Mouse (Mus musculus) megakaryocyte-erythroid progenitor cell, adult 5 weeks (primary cell): Measurements from ENCODE around the gene Pla2g16. TPM values are rescaled to one million over a fixed set of nuclear protein-coding genes. Genes with fewer than 3 reads are reported as not detected.

Source experiments
- polyA plus RNA-seq: library from polyadenylated mRNA; stranded (reverse); fragments of >175 nt; gene quantifications from 2 replicates; pipeline ENCODE4 v1.2.3, GENCODE M21; 2012

The Pla2g16 gene
- 2.3 and 3.2 TPM in 2 replicates for polyA plus RNA-seq

DNA sequence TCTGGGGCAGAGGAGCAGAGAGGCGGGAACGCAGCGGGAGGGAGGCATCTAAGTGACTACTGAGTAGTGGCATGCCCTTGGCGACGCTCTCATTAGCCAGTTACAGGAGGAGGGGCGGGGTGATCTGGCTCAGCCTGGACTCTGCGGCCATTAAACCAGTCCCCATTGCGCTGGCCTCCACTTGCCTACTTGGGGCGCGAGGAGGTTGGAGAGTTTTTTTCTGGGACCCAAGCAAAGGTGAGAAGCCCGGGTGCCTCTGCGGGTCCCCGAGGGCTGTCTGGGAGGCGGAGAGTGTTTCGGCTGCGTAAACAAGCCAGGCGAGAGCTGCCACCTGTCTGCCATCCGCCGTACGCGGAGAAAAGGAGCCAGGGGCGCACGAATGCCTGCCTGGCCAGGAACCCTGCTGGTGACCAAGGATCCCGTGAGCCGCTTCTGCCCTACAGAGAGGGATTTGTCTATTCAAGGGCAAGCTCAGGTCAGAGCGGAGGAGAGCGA lies at the start of gene Pla2g16:
TSS of gene Pla2g16 (plus strand) at position 132 of the 495 bp plus-strand sequence.

DNA sequence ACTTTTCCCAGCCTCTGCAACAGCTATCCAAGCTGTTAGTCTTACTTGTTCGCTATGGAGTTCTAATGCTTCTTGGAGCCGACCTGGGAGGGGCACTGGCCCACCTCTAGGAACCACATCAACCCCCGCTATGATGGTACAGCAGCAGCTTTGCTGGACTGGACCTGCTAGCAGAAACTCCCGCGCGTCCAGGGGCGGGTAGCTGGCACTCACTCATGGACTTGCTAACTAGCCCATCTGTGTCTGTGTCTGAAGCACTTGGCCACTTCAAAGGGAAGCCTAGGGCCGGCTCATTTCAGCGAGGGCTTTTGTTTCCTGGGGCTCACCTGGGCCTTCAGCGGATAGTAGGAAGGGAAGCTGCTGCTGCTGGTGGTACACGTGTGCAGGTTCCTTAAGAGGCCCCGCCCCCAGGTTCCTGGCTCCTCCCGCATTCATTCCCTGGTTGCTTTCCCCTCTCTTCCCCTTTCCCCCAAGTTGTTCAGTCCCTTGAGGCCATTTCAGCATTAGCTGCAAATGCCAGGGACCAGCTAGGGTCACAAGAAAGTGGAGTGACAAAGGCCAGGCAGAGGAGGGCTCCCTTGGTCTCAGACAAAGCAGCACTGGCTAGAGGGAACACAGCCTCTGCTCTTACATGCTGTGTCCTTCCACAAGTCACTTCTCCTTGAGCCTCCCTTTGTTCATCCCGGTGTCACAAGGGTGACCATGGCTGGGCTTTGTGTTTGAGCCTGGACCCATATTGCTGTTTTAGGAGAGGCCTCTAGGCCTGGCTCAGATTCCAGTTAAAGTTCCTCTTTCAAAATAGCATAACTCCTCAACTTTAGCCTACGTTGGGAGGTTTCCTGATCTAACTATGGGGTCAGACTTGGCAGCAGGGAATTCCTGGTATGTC lies 49.8 kb downstream of the Pla2g16 start, which contains the start of gene Lgals12:
TSS of gene Lgals12 (minus strand) at position 393 of the 889 bp plus-strand sequence.

DNA sequence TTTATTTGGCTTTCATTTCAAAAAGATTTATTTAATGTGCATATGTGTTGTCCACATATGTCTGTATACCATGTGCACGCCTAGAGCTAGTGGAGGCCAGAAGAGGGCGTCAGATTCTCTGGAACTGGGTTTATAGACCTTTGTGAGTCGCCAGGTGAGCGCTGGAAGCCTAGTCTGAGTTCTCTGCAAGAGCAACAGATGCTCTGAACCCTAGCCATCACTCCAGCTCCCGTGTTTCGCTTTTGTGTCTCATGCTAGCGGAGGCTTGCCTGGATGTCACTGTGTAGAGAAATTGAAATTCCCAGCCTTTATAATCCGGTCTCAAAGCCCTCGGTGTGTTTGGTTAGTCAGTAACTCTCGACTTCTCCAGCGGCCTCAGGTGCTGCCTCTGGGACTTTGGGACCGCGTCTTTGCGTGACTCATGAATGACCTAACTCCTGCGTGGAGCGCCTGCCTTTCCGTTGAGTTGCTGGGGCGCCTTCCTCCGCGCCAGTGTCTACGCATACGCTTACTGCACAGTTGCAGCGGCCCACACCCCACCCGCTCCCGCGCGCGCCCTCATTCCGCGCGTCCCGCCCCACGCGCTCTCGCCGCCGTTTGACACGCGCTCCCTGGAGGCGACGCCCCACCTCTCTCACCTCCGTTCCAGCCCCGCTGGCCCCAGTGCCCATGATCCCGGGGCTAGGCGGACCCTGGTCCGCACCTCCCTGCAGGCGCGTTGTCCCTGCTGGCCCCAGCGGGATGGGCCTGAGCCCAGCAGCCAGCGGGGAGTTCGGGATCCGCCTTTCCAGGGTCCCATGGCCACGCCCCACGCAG lies 54.9 kb downstream of the Pla2g16 start, which contains the start of gene Hrasls5:
TSS of gene Hrasls5 (plus strand) at position 600 of the 816 bp plus-strand sequence.

Other genes starting within 250 kb of the Pla2g16 start
- 233 and 236 TPM in 2 replicates for gene Mark2, start 215.6 kb upstream of the Pla2g16 start, polyA plus RNA-seq
- gene Spindoc, start 174.5 kb upstream of the Pla2g16 start, polyA plus RNA-seq: 21.0 and 30.0 TPM in 2 replicates
- 26.7 and 45.2 TPM in 2 replicates for gene 2700081O15Rik, start 139.8 kb upstream of the Pla2g16 start, polyA plus RNA-seq
- 38.9 and 51.5 TPM in 2 replicates for gene Rtn3, start 74.2 kb upstream of the Pla2g16 start, polyA plus RNA-seq
- 4.1 and 5.3 TPM in 2 replicates for gene Atl3, start 63.4 kb upstream of the Pla2g16 start, polyA plus RNA-seq
- gene Lgals12, start 49.7 kb downstream of the Pla2g16 start, polyA plus RNA-seq: not detected in 2 replicates
- gene Hrasls5, start 55.1 kb downstream of the Pla2g16 start, polyA plus RNA-seq: 0.13 TPM in 1 of 2 replicates, not detected in the other
- not detected in 2 replicates for gene Slc22a19, start 153.9 kb downstream of the Pla2g16 start, polyA plus RNA-seq
- not detected in 2 replicates for gene Slc22a26, start 245.2 kb downstream of the Pla2g16 start, polyA plus RNA-seq